Comparison of ENCODE assay signal across 12 mouse cellular contexts in the genomic region with DNA sequence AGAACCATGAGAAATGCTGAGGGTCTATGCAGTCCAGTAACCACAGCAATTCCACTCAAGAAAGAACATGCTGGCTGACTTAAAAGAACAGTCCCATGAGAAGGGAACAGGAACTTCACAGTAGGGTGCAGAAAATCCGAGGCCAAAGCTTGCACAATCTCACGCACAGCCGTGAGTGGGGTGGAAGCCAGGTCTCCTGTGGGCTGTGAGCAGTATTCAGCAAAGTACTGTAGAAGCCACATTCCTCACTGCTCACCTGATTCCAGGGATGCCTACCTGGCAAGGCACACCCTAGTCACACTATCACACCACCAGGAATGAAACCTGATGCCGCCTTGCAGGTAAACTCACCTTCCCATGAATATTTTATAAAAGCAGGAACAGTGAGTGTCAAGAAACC. TPM values are rescaled to one million over a fixed set of nuclear protein-coding genes. Genes with fewer than 3 reads are reported as not detected.
DNase-seq lines count a peak whose midpoint lies in the region; ATAC-seq lines count a peak whose summit lies in the region.
"Had no signal": no experiment of that assay in that cellular context is flagged by ENCODE, and none has a peak within 500 bp of the region (broad histone marks: within the 10 kb centered on the region; RNA-seq: fewer than 3 reads in every experiment).

No protein-coding gene starts in this region.

- H3K27me3 ChIP-seq in liver, embryonic 12.5 days (replicated peaks), result no peaks in the 10 kb centered on the region
- H3K27me3 ChIP-seq: embryonic facial prominence, embryonic 13.5 days; heart, embryonic 12.5 days had no signal

- no peaks in the 10 kb centered on the region for H3K9me3 ChIP-seq in liver, embryonic 12.5 days (replicated peaks)
- H3K9me3 ChIP-seq: embryonic facial prominence, embryonic 13.5 days; heart, embryonic 12.5 days had no signal

- H3K9ac ChIP-seq in liver, embryonic 12.5 days, result no peak overlapping the region
- H3K9ac ChIP-seq: embryonic facial prominence, embryonic 13.5 days; heart, embryonic 12.5 days; liver, embryonic 14.5 days had no signal

- no peak for ATAC-seq in liver, embryonic 12.5 days
- ATAC-seq in monocyte, adult 5-6 weeks (replicated peaks; ENCODE audit: insufficient number of reproducible peaks, low FRiP score, low TSS enrichment, poor library complexity, severe bottlenecking), result peak; percentile 47; the same call in 1 of the 2 replicates
- ATAC-seq: hindbrain, embryonic 16.5 days had no signal

- no peak overlapping the region for H3K4me3 ChIP-seq in liver, embryonic 12.5 days
- H3K4me3 ChIP-seq: embryonic facial prominence, embryonic 13.5 days; heart, embryonic 12.5 days had no signal

- peaks cover 3% of the 10 kb centered on the region; the same call in 1 of the 2 replicates for H3K36me3 ChIP-seq in liver, embryonic 12.5 days
- H3K36me3 ChIP-seq: embryonic facial prominence, embryonic 13.5 days; heart, embryonic 12.5 days had no signal

- WGBS in liver, embryonic 12.5 days (ENCODE audit: insufficient replicate concordance), result 72% methylated on average over 4 of the region's 4 CpGs

- intact Hi-C loops in left cerebral cortex, postnatal 36 days (cut with DNase I), result no loop called here

- peaks cover 96% of the 10 kb centered on the region for H3K4me1 ChIP-seq in liver, embryonic 12.5 days

- peak; percentile 32 for DNase-seq in cerebellum, adult 9-11 months
- DNase-seq in cerebellum, adult 9-10 months, result no peak
- DNase-seq in liver, result no peak
- peak; percentile 60 to 77 for DNase-seq in kidney, postnatal 25 days
- DNase-seq in layer of hippocampus, adult 11-12 months (ENCODE audit: low spot score), result no peak
- DNase-seq in left cerebral cortex, postnatal 36 days (ENCODE audit: low spot score in 2 of 2), result no peak

- no peak overlapping the region for H3K4me2 ChIP-seq in liver, embryonic 12.5 days
- H3K4me2 ChIP-seq: embryonic facial prominence, embryonic 13.5 days; heart, embryonic 12.5 days had no signal

- 0 out of 2 replicates have a peak overlapping the region, but pooled peaks have one; percentile 45 for H3K27ac ChIP-seq in liver, embryonic 12.5 days
- H3K27ac ChIP-seq: embryonic facial prominence, embryonic 13.5 days; liver, embryonic 14.5 days had no signal

RNA-seq across cellular contexts. Expression of a gene that starts 33.2 kb away (rescaled TPM):
- 56.8 and 62.0 TPM in 2 replicates for polyA plus RNA-seq in liver, embryonic 12.5 days (2016; fragmentation: Nextera tagmentation; extraction: Ambion mirVana)
- 267 to 321 TPM (median 302 TPM) in 3 replicates for total RNA-seq in monocyte, adult 5-6 weeks (2017)
- total RNA-seq in left cerebral cortex, postnatal 36 days (2021), result 10 to 100 TPM; 59.9 to 60.6 TPM

Comparison
In these comparisons a context has a peak if more than half of its experiments do, and no peak if none do; other contexts are left out.
1. DNase-seq: peak in cerebellum, adult 9-11 months (single experiment) and kidney, postnatal 25 days (2 of 2); none in cerebellum, adult 9-10 months (single experiment), liver (single experiment), layer of hippocampus, adult 11-12 months (single experiment) and left cerebral cortex, postnatal 36 days (0 of 2).